Mouse (Mus musculus): ENCODE measurements around the gene Slc1a5. TPM values are rescaled to one million over a fixed set of nuclear protein-coding genes. Genes with fewer than 3 reads are reported as not detected.

Gene Slc1a5
- total RNA-seq, 2 experiments from 2014 or later = 32.5 to 34.9 TPM

DNA sequence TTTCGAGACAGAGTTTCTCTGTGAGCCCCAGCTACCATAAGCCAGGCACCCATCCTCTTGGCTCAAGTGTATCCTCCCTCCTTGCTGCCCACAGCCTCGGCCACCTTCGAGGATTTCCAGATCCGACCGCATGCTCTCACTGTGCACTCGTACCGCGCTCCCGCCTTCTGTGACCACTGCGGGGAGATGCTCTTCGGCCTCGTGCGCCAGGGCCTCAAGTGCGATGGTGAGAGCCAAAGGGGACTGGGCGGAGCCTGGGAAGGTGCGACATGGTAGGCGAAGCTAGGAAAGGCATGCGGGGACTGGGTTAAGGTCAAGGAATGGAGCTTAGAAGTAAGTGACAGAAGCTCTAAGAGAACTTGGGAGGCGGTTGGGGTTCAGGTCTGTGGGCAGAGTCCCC lies 66.4 kb downstream of the Slc1a5 start:
- DNase-seq = no peak

Other genes starting within 250 kb of the Slc1a5 start
- gene Arhgap35, start 166.3 kb upstream of the Slc1a5 start, total RNA-seq (2021) = 10 to 100 TPM; 30.5 to 36.6 TPM
- gene Ceacam15, start 105.6 kb upstream of the Slc1a5 start, total RNA-seq (2021) = not detected
- not detected for gene Ceacam9, start 59.4 kb upstream of the Slc1a5 start, total RNA-seq (2021)
- gene Ap2s1, start 42.9 kb upstream of the Slc1a5 start, total RNA-seq (2021) = 10 to 100 TPM; 65.4 to 71.9 TPM
- 10 to 100 TPM; 42.3 to 46.1 TPM for gene Strn4, start 34.5 kb downstream of the Slc1a5 start, total RNA-seq (2021)
- gene Fkrp, start 35.4 kb downstream of the Slc1a5 start, total RNA-seq (2021) = 10 to 100 TPM; 23.2 to 23.3 TPM
- gene Prkd2, start 61.6 kb downstream of the Slc1a5 start, total RNA-seq (2021) = 10 to 100 TPM in 1 of 2 experiments, 1 to 10 TPM in 1; 9.8 to 14.0 TPM
- gene Dact3, start 94.0 kb downstream of the Slc1a5 start, total RNA-seq (2021) = 10 to 100 TPM in 1 of 2 experiments, 1 to 10 TPM in 1; 9.5 to 10.9 TPM
- 1 to 10 TPM; 1.3 to 2.7 TPM for gene Gng8, start 110.4 kb downstream of the Slc1a5 start, total RNA-seq (2021)
- 1 to 10 TPM; 1.8 to 2.9 TPM for gene Ptgir, start 125.2 kb downstream of the Slc1a5 start, total RNA-seq (2021)
- 100 to 1,000 TPM; 255 to 271 TPM for gene Calm3, start 142.8 kb downstream of the Slc1a5 start, total RNA-seq (2021)
- 10 to 100 TPM; 20.6 to 24.5 TPM for gene Pnmal2, start 163.3 kb downstream of the Slc1a5 start, total RNA-seq (2021)
- gene Pnmal1, start 178.3 kb downstream of the Slc1a5 start, total RNA-seq (2021) = under 1 TPM; 0.16 to 0.21 TPM
- gene Gm42372, start 201.7 kb downstream of the Slc1a5 start, total RNA-seq (2021) = under 1 TPM in 1 of 2 experiments, not detected in 1; 0.16 TPM
- gene Ccdc8, start 211.4 kb downstream of the Slc1a5 start, total RNA-seq (2021) = 10 to 100 TPM; 10.7 to 13.3 TPM
- 10 to 100 TPM; 54.1 to 69.8 TPM for gene Ppp5c, start 246.6 kb downstream of the Slc1a5 start, total RNA-seq (2021)